Mouse (Mus musculus): ENCODE data around the gene 1700030J22Rik. TPM values are rescaled to one million over a fixed set of nuclear protein-coding genes. Genes with fewer than 3 reads are reported as not detected.

1700030J22Rik gene
- polyA plus RNA-seq, 2 experiments from 2014 or later = not detected

GRCm38 (mm10) chr8:116951369-116951768 is 27.4 kb downstream of the 1700030J22Rik start:
- ATAC-seq = no peak

DNA sequence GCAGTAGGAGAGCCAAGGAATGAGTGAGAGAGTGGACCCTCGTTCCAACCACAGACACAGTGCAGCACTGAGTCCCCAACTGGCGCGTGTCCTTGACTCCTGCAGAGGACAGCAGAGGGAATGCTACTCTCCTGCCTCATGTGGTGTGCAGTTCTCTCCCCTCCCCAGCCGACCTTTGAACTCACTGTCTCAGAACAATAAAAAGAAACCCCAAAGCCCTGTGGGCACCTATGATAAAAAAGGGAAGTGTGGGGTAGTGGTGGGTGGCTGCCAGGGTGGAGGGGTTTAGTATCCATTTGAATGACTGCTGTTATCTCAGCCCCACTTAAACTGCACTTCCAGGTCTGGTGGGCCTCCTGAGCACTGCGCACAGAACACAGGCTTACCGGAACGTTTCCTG is 31.2 kb downstream of the 1700030J22Rik start:
- ATAC-seq = no peak

GRCm38 (mm10) chr8:116946851-116947250 is 31.9 kb downstream of the 1700030J22Rik start:
- ATAC-seq = no peak

- ATAC-seq = peak; percentile 63
Observed at GRCm38 (mm10) chr8:116946268-116946838, 32.4 kb downstream of the 1700030J22Rik start.

- ATAC-seq = no peak
Observed at GRCm38 (mm10) chr8:116945169-116945910, 33.4 kb downstream of the 1700030J22Rik start.

DNA sequence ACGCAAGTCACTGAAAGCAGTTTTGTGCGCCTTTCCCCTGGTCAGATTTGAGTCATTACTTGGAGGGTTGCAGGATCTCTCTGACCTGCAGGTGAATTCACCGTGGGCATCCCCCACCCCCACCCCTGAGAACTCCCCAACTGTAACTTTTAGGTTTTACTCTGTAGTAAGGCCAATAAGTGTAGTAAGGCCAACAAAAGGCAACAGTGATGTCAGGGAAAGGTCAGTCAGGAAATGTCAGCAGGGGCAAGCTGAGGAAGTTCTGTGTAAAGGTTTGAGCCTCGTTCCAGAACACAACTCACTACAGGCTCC is 34.4 kb downstream of the 1700030J22Rik start:
- ATAC-seq = no peak

DNA sequence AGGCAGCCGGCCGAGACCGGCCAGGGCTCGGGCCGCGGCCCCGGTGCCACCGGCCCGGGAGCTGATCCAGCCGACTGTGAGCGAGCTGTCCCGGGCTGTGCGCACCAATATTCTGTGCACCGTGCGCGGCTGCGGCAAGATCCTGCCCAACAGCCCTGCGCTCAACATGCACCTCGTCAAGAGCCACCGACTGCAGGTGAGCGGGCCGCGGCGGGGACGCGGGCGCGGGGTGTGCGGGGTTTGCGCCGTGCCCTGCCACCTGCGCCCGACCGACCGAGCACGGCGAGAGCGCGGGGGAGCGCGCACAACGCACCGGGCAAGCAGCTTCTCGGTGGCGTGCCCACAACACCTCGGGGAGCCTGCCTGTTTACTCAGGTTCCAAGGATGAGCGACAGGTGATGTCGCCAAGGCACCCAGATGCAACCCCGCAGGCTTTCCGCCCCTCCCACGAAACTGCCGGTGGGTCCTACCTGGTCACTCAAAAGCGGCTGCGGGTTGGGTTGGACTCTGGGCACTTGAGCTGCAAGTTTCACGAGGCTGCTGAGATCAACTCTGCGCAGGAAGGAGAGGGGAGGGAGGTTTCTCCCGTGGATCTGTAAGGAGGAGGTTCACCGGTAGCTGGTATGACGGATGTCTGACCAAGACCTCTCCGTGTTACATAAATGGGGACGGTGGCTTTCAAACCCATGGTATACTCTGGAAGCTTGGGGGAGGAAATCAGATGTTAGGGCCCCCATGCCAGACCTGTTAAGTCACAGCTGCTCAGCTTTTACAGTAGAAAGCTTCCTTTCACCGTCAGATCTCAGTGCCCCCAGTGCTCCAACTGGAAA is 35.0 kb downstream of the 1700030J22Rik start:
- ATAC-seq = peak; percentile 46

GRCm38 (mm10) chr8:116943161-116943554 is 35.6 kb downstream of the 1700030J22Rik start, which contains the start of gene Atmin:
Gene Atmin (plus strand): TSS chr8:116943393.
- ATAC-seq = peak; percentile 70

DNA sequence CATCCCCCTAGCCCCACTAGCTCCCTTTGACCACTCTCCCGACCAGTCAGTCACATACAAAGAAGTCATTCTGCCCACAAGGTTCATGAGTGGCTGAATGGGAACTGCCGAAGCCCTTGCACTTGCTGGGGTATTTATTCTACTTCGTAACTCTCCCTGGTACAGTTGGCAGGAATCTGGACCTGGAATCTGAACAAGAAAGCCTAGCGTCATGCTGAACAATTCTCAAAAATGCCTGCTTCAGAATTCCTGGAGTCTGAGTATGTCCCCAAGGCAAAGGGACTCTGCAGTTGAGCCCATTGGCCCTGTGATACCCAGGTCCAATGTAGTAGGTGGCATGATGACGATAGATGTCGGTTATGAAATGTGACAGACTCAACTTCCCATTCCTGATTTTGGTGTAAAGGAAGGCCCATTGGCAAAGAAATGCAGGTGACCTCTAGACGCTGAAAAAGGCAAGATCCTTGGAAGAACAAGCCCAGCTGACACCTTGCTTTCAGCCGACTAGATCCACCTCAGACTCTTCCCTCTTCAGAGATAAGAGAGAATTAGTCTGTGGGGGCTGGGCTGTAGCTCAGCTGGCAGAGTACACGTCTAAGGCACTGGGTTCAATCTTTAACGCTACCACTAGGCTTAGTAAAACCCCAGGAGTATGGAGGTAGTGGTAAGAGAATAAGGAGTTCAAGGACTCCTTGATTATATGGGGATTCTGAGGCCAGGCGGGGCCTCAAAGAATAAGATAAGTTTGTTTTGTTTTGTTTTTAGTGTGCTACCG is 36.3 kb downstream of the 1700030J22Rik start:
- no peak for ATAC-seq

DNA sequence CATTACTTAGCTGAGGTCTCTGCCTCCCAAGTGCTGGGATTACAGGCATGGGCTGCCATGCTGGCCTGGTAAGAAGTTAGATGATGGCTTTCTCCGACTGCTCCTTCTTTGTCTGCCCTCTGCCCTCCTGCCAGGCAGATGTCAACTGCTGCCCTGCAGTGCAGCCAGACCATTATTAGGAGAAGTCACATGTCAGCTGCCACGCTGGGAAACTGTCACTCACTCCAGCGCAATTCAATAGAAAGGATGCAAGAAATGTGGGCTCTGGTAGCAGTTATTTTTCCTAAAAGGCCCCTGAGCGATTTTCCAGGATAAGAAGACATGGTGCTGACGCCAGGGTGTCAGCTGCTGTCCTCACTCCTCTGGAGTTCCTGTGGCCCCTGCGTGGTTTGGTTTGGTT is 43.3 kb downstream of the 1700030J22Rik start:
- ATAC-seq = no peak

GRCm38 (mm10) chr8:116934976-116935375 is 43.8 kb downstream of the 1700030J22Rik start:
- no peak for ATAC-seq

DNA sequence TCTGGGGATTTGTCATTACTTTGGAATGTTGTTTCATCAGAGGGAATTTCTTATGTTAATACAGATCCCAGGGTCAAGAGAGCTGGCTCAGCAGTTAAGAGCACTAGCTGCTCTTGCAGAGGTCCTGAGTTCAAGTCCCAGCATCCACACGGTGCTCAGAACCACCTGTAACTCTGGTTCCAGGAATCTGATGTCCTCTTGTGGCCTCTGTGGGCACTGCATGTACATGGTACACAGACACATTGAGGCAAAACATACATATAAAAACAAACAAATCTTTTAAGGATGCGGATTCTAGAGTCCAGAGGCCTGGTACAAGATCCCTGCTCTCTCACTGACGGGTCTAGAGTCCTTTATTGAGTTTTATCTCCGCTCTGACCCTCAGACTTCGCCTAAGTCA is 50.2 kb downstream of the 1700030J22Rik start:
- ATAC-seq = no peak

GRCm38 (mm10) chr8:116927880-116928279 is 50.9 kb downstream of the 1700030J22Rik start:
- ATAC-seq = no peak

GRCm38 (mm10) chr8:116923526-116923925 is 55.2 kb downstream of the 1700030J22Rik start:
- ATAC-seq = peak; percentile 14

DNA sequence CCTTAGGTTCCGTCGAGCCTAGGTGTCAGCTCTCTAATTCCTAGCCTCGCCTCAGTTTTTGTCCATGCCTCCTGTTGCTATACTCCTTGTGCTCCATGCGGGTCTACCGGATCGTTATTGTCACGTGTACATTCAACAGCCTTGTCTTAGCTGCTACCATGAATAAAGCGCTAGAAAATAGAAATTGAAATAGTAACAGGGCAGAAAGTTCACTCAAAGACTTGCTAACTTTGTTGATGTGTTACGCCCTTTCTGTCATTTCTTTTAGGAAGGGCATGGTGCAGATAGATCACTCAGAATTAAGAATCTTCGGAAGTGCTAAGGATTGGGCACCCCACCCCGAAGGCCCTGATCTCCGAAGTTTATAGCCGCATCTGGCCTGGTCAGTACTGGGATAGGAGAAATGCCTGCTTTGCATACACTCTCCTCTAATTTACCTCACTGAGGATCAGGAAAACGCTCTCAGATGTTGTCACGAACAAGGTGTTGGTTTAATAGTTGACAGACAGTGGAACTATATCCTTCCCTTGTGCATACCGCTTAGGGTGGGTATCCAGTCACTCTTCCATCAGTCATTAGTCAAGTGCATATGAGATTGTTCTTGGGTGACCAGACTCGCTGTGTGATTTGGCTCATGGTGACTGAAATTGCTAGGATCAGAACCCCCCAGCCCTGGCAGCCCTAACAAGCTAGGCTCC is 56.5 kb downstream of the 1700030J22Rik start:
- ATAC-seq = no peak

GRCm38 (mm10) chr8:116921337-116922059 is 57.3 kb downstream of the 1700030J22Rik start, which contains the start of the genes Cmc2 and Cenpn:
Gene Cmc2 (minus strand): TSS chr8:116921455.
Gene Cenpn (plus strand): TSS chr8:116921730.
- ATAC-seq = peak; percentile 85

- peak; percentile 31 for ATAC-seq
Observed at GRCm38 (mm10) chr8:116921005-116921336, 57.8 kb downstream of the 1700030J22Rik start.

All from CD4-positive, CD25-positive, alpha-beta regulatory T cell, adult 4 months (primary cell).